Mouse (Mus musculus) adrenal gland, adult 18-20 months (tissue): ENCODE results near the gene Olfr1106. TPM values are rescaled to one million over a fixed set of nuclear protein-coding genes. Genes with fewer than 3 reads are reported as not detected.

Source experiments
- DNase-seq, 2 experiments: peaks; one replicate each; pipeline ENCODE4 v3.0.0; 2021 to 2022; ENCODE audit warnings: low spot score in 2 of 2
- long read RNA-seq, 2 experiments: library from polyadenylated mRNA; stranded (forward); transcript quantifications; one replicate each; pipeline ENCODE4 v2.0.0; 2021
- total RNA-seq, 2 experiments: library from RNA; stranded (reverse); gene quantifications; 1 replicate in 1 of 2; 2 replicates in 1 of 2; pipeline ENCODE4 v1.2.3; 2021

Gene Olfr1106
- total RNA-seq: not detected
- long read RNA-seq, experiment 1: 0 reads
- long read RNA-seq, experiment 2: 0 reads

- no peak for DNase-seq
These were observed at the start of gene Olfr1106 for GRCm38 (mm10) chr2:87052173-87052572. Gene Olfr1106 (minus strand): TSS chr2:87052273.

- no peak for DNase-seq
These were observed 43.8 kb upstream of the Olfr1106 start, which contains the start of gene Olfr1109 for GRCm38 (mm10) chr2:87095908-87096307. Gene Olfr1109 (minus strand): TSS chr2:87096008.

DNA sequence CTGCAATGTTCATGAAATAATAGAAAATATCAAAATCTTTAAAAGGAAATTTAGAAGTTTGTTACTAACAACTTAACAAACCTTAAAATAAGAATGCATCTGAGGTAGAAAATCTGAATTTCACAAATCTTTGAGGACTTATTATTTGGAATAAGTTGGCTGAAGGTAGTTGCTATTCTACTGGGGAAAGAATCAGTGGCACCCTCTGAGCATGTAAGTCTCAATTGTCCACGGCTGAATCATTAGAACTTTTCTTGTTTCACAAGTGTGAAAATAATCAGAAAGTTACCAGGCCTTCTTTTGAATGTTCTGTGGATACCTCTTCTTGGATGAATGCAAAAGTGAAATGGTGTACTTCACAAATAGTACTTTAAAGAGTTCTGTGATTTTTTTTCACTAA, 23.6 kb upstream of the Olfr1106 start, which contains the start of gene Olfr1107:
Olfr1107 (minus strand) TSS at position 101 of the 400 bp plus-strand sequence.
- no peak for DNase-seq

GRCm38 (mm10) chr2:87036431-87036830, 15.6 kb downstream of the Olfr1106 start, which contains the start of gene Olfr1105:
Gene Olfr1105 (minus strand): TSS chr2:87036531.
- no peak for DNase-seq

DNA sequence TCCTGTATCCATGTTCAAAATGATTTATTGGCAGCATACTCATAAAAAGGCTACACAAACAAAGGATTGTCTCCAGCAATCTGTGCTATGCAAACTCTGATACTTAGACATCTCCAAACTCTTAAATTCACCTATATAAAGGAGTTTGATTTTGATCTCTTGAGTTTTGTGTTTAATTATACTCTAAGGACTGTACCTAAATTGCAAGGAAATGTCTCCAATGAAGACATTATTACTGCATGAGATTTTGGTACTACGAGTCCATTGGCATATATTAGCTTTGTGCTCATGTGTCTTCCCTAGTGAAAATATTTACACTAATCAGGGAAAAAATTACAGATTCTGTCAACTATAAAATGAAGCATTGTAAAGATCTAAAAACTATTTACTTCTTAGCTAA, 25.1 kb downstream of the Olfr1106 start, which contains the start of gene Olfr1104:
Olfr1104 (minus strand) TSS at position 101 of the 400 bp plus-strand sequence.
- DNase-seq: no peak

- no peak for DNase-seq
These were observed 54.0 kb downstream of the Olfr1106 start, which contains the start of gene Olfr1102 for GRCm38 (mm10) chr2:86998098-86998497. Gene Olfr1102 (plus strand): TSS chr2:86998398.

Other genes starting within 250 kb of the Olfr1106 start
- gene Olfr141, start 242.3 kb downstream of the Olfr1106 start, total RNA-seq: not detected
- gene Olfr1094, start 227.6 kb downstream of the Olfr1106 start, total RNA-seq: not detected
- not detected for gene Olfr1095, start 200.6 kb downstream of the Olfr1106 start, total RNA-seq
- not detected for gene Gm13723, start 177.5 kb downstream of the Olfr1106 start, total RNA-seq
- gene Olfr1097, start 160.1 kb downstream of the Olfr1106 start, total RNA-seq: not detected
- gene Olfr1098, start 127.7 kb downstream of the Olfr1106 start, total RNA-seq: not detected
- not detected for gene Olfr1099, start 91.6 kb downstream of the Olfr1106 start, total RNA-seq
- not detected for gene Olfr1100, start 72.3 kb downstream of the Olfr1106 start, total RNA-seq
- not detected for gene Olfr1101, start 61.1 kb downstream of the Olfr1106 start, total RNA-seq
- not detected for gene Olfr1102, start 53.9 kb downstream of the Olfr1106 start, total RNA-seq
- gene Olfr1104, start 25.2 kb downstream of the Olfr1106 start, total RNA-seq: not detected
- gene Olfr1105, start 15.7 kb downstream of the Olfr1106 start, total RNA-seq: not detected
- gene Olfr1107, start 23.5 kb upstream of the Olfr1106 start, total RNA-seq: not detected
- not detected for gene Olfr1109, start 43.7 kb upstream of the Olfr1106 start, total RNA-seq
- gene Olfr259, start 62.3 kb upstream of the Olfr1106 start, total RNA-seq: not detected
- gene Olfr1110, start 88.0 kb upstream of the Olfr1106 start, total RNA-seq: not detected
- gene Olfr1111, start 100.4 kb upstream of the Olfr1106 start, total RNA-seq: not detected
- gene Olfr1112, start 135.5 kb upstream of the Olfr1106 start, total RNA-seq: not detected
- gene Olfr1113, start 156.7 kb upstream of the Olfr1106 start, total RNA-seq: not detected
- gene Olfr1115, start 195.7 kb upstream of the Olfr1106 start, total RNA-seq: not detected
- gene Olfr1116, start 215.3 kb upstream of the Olfr1106 start, total RNA-seq: not detected